Mouse (Mus musculus) testis, postnatal 14 days (tissue): ENCODE results near the gene Isoc2a.
"Not testable (repeated sequence)": the region's sequence is repeated elsewhere in the genome, so short reads cannot be mapped to it uniquely, and the experiment has no call there.

Experiments used
- DNase-seq: peaks from one replicate; pipeline ENCODE4 v3.0.0; 2021; ENCODE audit warnings: low spot score

The Isoc2a gene

DNA sequence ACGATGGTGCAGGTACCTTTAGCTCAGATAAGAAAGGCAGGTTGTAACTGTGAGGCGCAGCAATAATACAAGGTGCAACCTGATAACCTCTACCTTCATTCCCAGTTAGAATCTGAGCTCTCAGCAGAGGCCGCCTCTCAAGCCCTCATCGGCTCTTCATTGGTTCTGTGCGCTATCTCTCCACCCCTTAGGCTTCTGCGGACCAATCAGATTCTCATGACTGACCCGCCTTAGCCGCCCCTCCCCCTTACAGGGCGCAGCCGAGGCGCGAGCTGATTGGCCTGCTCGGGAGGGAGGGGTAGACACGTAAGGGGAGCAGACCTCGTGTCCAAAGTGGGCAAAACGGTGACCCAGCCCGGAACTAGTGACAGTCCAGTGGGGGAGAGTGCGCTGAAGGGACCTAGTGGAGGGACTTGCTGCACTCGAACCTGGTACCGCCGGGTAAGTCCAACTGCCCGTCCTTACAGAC, at the start of gene Isoc2a:
Isoc2a (plus strand) TSS at position 401 of the 469 bp plus-strand sequence.
- peak; percentile 88 for DNase-seq

DNA sequence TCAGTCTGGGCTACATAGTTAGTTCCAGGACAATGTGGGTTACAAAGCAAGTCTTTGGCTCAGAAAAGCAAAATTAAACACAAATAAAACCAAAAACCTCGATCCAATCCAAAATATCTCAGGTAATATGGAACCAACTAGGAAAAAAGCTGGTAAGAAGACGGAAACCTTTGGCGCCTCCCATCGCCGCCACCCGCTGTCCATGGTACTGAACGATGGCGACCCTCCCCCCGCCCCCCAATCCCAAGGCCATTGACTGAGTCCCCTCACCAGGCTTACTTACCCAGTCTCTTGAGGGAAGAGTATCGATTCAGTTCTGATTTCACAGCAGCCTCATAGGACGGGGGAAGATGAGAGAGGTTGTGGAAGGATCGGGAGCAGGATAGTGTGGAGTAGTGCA, 46.5 kb upstream of the Isoc2a start:
- no peak for DNase-seq

DNA sequence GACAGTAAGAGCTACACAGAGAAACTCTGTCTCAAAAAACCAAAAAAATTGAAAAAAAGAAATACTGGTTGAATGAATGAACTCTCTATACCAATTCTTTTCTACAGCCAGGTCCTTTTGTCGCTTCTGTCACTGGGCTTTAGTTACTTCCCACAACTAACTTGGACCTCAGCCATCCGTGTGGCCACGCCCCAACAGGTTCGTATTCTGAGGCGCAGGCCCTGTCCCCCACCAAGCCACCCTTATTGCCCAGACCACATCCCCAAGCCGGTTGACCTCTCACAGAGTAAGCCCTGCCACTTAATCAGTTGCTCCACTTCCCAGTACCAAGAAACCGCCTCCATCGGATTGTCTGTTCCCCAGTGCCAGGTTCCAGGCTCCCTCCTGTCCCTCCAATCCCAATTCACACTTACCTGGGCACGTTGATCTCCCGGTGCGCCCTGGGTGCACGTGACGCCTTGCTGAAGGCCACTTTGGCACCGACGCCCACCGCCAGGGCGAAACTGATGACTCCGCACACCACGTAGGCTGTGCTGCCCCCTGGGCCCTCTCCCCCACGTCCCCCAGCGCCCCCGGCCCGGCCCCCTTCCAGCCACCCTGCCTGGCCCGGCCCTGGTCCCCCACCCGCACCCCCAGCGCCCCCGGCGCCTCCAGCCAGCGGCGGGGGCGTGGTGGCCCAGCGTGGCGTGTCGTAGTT, 41.2 kb upstream of the Isoc2a start:
- DNase-seq = no peak

- DNase-seq = peak; percentile 60
Measured at GRCm38 (mm10) chr7:4836351-4836792, 40.6 kb upstream of the Isoc2a start.

DNA sequence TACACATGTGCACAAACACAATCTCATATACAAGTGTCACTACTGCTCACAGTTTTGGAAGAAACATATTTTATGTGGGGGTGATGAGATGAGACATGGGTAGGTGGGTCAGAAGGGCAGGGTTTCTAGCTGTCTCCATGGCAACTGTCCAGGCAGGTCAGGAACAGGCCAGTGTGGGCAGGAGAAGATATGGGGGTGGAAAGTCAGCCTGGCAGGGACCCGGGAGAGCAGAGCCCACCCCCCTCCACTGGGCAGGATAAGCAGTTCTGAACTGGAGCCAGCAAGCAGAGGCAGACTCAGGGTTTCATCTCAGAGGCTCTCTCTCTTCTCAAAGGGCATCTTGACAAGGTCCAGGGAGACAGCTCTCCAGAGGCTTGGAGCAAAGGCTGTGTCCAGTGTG, 39.3 kb upstream of the Isoc2a start:
- no peak for DNase-seq

DNA sequence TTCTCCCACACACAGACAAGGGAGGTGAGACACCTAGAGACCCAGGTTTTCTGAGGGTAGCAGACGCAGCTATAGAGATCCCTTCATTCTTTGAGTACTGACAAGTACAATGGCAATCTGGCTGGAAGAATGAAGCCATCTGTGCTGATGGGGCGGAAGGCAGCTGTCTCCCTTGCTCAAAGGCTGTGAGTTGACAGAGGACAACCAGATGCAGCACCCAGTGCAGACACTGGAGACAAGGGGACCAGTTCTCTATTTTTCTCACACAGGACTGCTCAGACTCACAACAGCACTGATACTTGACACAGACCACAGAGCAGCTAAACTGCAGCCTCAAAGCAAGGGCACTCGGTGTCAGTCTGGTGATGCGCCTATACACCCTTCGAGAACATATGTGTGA, 34.9 kb upstream of the Isoc2a start:
- no peak for DNase-seq

DNA sequence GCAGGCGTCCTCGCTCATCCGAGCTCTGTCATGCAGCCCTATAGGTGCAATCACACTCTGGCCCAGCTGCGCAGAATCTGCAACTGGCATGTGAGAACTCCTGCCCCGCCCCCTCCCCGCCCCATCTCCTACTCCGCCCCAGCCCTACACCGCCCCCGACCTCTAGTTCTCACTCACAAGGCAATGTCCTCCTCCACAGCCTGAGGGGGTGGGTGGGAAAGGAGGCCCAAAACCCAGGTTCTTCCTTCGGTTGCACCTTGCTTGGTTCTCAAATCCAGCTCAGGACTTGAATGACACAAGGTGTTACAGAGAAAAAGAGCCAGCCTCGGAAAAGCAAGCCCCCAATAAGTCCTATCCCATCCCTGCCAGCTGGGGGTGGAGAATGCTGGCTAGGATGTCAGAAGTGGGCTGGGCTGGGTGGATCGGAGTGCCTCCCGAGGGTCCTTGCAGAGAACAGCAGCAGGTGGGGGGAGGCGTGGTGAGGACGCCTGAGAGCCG, 34.3 kb upstream of the Isoc2a start:
- no peak for DNase-seq

- no peak for DNase-seq
Measured at GRCm38 (mm10) chr7:4843604-4844244, 33.2 kb upstream of the Isoc2a start.

GRCm38 (mm10) chr7:4844245-4844916, 32.6 kb upstream of the Isoc2a start, which contains the start of gene Shisa7:
Shisa7 (minus strand) TSS chr7:4844696.
- no peak for DNase-seq

GRCm38 (mm10) chr7:4844917-4845309, 32.0 kb upstream of the Isoc2a start:
- DNase-seq = peak; percentile 83

- peak; percentile 75 for DNase-seq
Measured at GRCm38 (mm10) chr7:4849372-4849771, 27.6 kb upstream of the Isoc2a start.

DNA sequence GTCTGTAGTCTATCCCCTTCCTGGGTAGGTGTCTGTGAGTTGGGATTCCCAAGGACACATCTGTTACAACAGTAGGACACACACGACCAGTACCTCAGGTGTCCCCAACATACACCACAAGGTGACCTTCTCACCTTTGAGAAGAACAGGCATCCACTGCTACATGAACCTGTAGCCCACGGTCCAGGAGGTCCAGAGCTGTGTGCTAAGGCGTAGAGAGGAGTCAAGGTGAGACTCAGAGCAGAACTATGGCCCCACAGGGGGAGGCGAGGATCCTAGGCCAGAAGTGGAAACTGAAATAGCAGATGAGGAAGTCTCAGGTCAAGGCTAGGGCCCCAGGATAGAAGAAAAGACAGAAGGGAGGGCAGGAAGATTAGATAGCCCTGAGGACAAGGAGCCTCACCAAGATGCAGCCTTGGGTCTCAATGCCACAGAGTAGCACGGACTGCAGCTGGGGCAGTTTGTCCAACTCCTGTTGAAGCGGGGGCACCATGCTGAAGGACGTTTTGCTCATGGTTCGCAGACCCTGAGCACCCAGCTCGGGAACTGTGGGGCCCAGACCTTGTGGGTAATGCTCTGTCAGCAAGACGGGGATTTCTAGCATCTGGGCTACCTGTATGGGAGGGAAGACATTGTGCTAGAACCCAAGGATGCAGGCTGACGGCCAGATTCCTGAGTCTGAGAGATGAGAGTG, 26.2 kb upstream of the Isoc2a start:
- peak; percentile 79 for DNase-seq

DNA sequence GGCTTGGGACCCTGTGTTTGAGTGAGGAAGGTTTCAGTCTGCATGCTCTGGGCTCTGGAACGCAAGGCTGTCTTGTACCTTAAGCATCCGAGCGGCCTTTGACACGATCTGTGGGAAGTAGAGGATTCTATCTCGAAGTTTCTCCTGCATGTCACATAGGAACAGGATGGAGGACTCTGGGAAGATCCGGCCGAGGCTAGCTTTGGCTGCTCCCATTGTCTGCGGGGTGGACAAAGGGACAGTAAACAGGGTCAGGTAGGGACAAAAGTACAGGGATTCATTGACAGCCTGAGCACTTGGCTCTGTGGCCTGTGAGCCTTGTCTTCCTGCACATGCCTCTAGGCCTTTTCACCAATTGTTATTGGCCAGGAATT, 25.7 kb upstream of the Isoc2a start:
- no peak for DNase-seq

DNA sequence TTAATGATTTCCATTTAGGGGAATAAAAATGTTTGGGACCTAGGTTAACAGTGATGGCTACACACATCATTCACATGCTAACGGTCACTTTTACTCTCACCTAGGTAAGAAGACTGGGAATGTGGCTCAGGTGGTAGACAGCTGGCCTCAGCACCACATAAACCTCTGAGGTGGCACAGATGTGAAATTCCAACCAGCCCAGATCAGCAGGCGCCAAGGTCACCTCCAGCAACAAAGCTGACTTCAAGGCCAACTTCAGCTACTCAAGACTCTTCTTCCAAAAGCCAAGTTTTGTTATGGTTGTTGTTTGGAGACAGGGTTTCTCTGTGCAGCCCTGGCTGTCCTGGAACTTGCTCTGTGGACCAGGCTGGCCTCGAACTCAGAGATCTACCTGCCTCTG, 23.3 kb upstream of the Isoc2a start:
- no peak for DNase-seq

DNA sequence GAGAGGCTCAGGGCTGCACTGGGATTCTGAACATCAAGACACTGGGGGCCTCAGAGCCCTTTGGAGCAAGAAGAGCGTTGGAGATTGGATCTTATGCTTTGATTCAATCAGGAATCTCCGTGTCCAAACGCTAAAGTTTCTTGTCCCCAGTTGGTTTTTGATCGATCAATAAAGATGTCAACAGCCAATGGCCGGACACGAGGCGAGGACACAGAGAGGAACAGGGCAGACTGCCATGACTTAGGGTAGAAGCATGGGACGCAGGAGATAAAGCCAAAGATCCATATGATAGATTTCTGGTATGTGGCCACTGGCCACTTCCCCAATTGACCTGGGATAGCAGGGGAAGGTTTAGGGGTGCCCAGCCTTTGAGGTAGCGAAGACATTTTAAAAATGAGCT, 20.4 kb upstream of the Isoc2a start:
- no peak for DNase-seq

DNA sequence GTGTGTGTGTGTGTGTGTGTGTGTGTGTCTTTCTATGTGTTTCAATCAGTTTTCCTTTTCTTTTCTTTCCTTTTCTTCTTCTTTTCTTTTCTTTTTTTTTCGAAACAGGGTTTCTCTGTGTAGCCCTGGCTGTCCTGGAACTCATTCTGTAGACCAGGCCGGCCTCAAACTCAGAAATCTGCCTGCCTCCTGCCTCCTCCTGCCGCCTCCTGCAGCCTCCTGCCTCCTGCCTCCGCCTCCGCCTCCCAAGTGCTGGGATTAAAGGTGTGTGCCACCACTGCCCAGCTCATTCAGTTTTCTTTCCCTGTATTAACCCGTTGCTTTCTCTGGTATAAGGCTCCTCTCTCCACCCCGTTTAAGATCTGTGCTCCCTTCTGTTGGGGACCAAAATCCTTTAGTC, 19.6 kb upstream of the Isoc2a start:
- no peak for DNase-seq

DNA sequence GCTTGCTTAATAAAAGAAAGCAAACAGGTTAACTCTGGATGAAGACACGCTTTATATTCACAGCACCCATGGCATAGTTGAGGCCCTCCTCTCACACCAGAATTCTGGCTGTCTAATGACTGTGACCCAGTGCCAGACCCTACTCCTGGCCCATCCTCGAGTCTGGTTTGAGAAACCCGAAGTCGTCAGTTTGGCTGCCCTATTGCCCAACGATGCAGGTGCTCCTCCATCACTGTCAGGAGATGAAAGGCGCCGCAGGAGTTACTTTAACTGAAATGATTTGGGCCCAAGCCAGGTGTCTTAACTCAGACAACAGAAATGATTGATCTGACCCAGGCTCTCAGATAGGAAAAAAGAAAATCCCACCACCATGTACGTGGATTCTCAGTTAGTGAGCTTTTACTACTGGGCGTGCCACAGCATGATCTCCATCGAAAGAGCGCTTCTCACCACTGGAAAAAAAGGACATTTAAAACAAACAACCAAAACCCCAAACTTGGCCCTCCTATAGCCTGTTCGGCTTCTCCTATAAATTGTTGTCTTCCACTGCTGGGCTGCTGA, 17.5 kb upstream of the Isoc2a start:
- DNase-seq = no peak

DNA sequence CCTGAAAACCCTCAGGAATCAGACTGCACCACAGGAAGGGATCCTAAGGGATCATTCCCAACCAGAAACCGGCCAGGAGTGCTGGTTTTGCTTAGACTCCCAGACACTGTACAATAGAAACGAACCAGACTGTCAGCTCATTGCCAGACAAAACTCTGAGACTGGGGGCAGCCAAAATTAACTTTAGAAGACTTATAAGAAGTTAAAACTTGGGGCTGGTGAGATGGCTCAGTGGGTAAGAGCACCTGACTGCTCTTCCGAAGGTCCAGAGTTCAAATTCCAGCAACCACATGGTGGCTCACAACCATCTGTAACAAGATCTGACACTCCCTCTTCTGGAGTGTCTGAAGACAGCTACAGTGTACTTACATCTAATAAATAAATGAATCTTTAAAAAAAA, 16.0 kb upstream of the Isoc2a start:
- DNase-seq = not testable (repeated sequence)

GRCm38 (mm10) chr7:4863041-4863440, 13.9 kb upstream of the Isoc2a start:
- DNase-seq = peak; percentile 75

GRCm38 (mm10) chr7:4863541-4864080, 13.3 kb upstream of the Isoc2a start:
- DNase-seq = no peak

GRCm38 (mm10) chr7:4864130-4864845, 12.7 kb upstream of the Isoc2a start:
- no peak for DNase-seq
